Mouse (Mus musculus) hindlimb bud, embryonic 11.5 days (tissue): ENCODE results near the gene Csta1.
A peak's percentile ranks its signal among the peaks of the same experiment; 100 is the strongest.

Source experiments
- DNase-seq: peaks from one replicate; pipeline ENCODE4 v3.0.0-alpha.2; 2012; ENCODE audit warnings: low read depth, low spot score; ENCODE audit errors: extremely low spot score

Gene Csta1

GRCm38 (mm10) chr16:36071450-36072379 lies 59.3 kb downstream of the Csta1 start, which contains the start of the genes Fam162a and Ccdc58:
TSS of gene Fam162a (minus strand) at chr16:36071594.
TSS of gene Ccdc58 (plus strand) at chr16:36071685.
- DNase-seq: peak; percentile 56

- no peak for DNase-seq
These were observed 60.0 kb downstream of the Csta1 start for GRCm38 (mm10) chr16:36071071-36071449.
